9 mouse cellular contexts compared by ENCODE assay signal in the genomic region with DNA sequence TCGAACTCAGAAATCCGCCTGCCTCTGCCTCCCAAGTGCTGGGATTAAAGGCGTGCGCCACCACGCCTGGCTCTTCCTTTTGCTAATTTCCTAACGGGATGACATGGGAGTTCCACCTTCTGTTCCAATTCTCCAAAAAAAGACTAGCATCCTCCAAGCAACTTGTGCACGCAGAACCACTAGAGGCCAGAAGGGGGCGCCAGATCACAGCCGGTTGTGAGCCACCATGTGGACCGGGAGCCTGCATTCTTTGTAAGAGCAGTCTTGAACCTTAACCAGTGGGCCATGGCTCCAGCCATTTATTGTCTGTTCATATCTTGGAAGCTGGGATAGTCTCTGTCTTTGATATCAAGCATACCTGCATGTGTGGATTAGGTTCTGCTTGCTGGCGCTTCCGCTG. TPM values are rescaled to one million over a fixed set of nuclear protein-coding genes. Genes with fewer than 3 reads are reported as not detected.
DNase-seq lines count a peak whose midpoint lies in the region; TF ChIP-seq lines count a peak whose summit lies in the region.
"Had no signal": no experiment of that assay in that cellular context is flagged by ENCODE, and none has a peak within 500 bp of the region (broad histone marks: within the 10 kb centered on the region; RNA-seq: fewer than 3 reads in every experiment).

No protein-coding gene starts in this region.

- peak; percentile 58 for DNase-seq in ovary, postnatal 10 days (ENCODE audit: low spot score)
- no peak for DNase-seq in ovary, adult 18-20 months (ENCODE audit: low spot score)
- peak; percentile 88 for DNase-seq in brain, adult 2 months (ENCODE audit: low read depth, low spot score)
- peak; percentile 44 for DNase-seq in fibroblast of lung, adult 2 months (ENCODE audit: low read depth)
- peak; percentile 87 for DNase-seq in kidney, adult 2 months
- DNase-seq in left cerebral cortex, postnatal 36 days (ENCODE audit: low spot score in 2 of 2), result peak; percentile 73 to 84
- DNase-seq in retina, postnatal 1 day, result peak; percentile 84
- DNase-seq in urinary bladder, postnatal 36 days (ENCODE audit: low spot score in 2 of 2), result peak; percentile 55 to 75

- H3K27me3 ChIP-seq in kidney, adult 2 months (replicated peaks; ENCODE audit: control insufficient read depth, insufficient read depth, low read length), result no peaks in the 10 kb centered on the region

- no peaks in the 10 kb centered on the region for H3K36me3 ChIP-seq in kidney, adult 2 months (ENCODE audit: control insufficient read depth, insufficient read depth, low read length)

- TF ChIP-seq CTCF in kidney, adult 2 months (conservative IDR thresholded peaks at IDR 0.05; ENCODE audit: insufficient read depth, insufficient read length, low read depth, low read length), result peak; percentile 89

- peaks cover 10% of the 10 kb centered on the region; the same call in 1 of the 2 replicates for H3K4me1 ChIP-seq in kidney, adult 2 months (ENCODE audit: control insufficient read depth, insufficient read depth, low read length)

- TF ChIP-seq POLR2A in kidney, adult 2 months (IDR thresholded peaks at IDR 0.05; ENCODE audit: low read depth, low read length), result no peak

- no peak overlapping the region for H3K4me3 ChIP-seq in kidney, adult 2 months (ENCODE audit: insufficient read depth, low read depth, low read length)

- WGBS in kidney, adult 2 months, result 22% methylated on average over 12 of the region's 12 CpGs

- no peak overlapping the region for H3K27ac ChIP-seq in kidney, adult 2 months (ENCODE audit: insufficient read depth, low read depth, low read length)
- H3K27ac ChIP-seq: limb, embryonic 15.5 days had no signal

- intact Hi-C loops in left cerebral cortex, postnatal 36 days (cut with DNase I), result no loop called here

RNA-seq across cellular contexts. Expression of a gene that starts 1.5 kb away (rescaled TPM):
- polyA plus RNA-seq in kidney, adult 2 months (2012; rRNA removed), result 194 and 273 TPM in 2 replicates
- 10 to 100 TPM in 1 of 2 experiments, 1 to 10 TPM in 1; 8.4 to 14.9 TPM for total RNA-seq in left cerebral cortex, postnatal 36 days (2021)
